Mouse (Mus musculus) hindbrain, postnatal 0 days (tissue): ENCODE data around the gene Flcn. TPM values are rescaled to one million over a fixed set of nuclear protein-coding genes. Genes with fewer than 3 reads are reported as not detected.
"Not testable (repeated sequence)": the region's sequence is repeated elsewhere in the genome, so short reads cannot be mapped to it uniquely, and the experiment has no call there.

ENCODE experiments used
- ATAC-seq: fragments of 200-750 bp; cut with Nextera tagmentation; 2 replicates; pipeline ENCODE4 v1.8.0; 2017; ENCODE audit warnings: mild to moderate bottlenecking, moderate TSS enrichment, moderate library complexity
- DNase-seq: peaks from one replicate; pipeline ENCODE4 v3.0.0-alpha.2; 2015; ENCODE audit warnings: low spot score
- H3K27ac ChIP-seq: fragments of 300-500 bp; sonication (generic); 2 replicates; pipeline ENCODE4 v1.5.1; 2014; ENCODE audit warnings: mild to moderate bottlenecking
- H3K27me3 ChIP-seq: fragments of 300-500 bp; sonication (generic); 2 replicates; pipeline ENCODE4 v1.6.1; 2014; ENCODE audit warnings: low read length, mixed read lengths; ENCODE audit not compliant: insufficient read depth
- H3K36me3 ChIP-seq: fragments of 300-500 bp; sonication (generic); 2 replicates; pipeline ENCODE4 v1.6.1; 2014; ENCODE audit warnings: low read length, mixed read lengths; ENCODE audit not compliant: insufficient read depth
- H3K4me1 ChIP-seq: fragments of 300-500 bp; sonication (generic); 2 replicates; pipeline ENCODE4 v1.6.1; 2014; ENCODE audit warnings: antibody characterized with exemption, low read length, mixed read lengths; ENCODE audit not compliant: insufficient read depth
- H3K4me2 ChIP-seq: fragments of 300-500 bp; sonication (generic); 2 replicates; pipeline ENCODE4 v1.6.1; 2014; ENCODE audit warnings: low read depth, mild to moderate bottlenecking, low read length, moderate library complexity, mixed read lengths
- H3K4me3 ChIP-seq: fragments of 300-500 bp; sonication (generic); 2 replicates; pipeline ENCODE4 v1.5.1; 2014; ENCODE audit warnings: low read length
- H3K9ac ChIP-seq: fragments of 300-500 bp; sonication (generic); replicated peaks from 2 replicates; pipeline ENCODE4 v1.6.1; 2014; ENCODE audit warnings: mild to moderate bottlenecking, low read length, moderate library complexity, mixed read lengths
- H3K9me3 ChIP-seq: fragments of 300-500 bp; sonication (generic); 2 replicates; pipeline ENCODE4 v1.6.1; 2016; ENCODE audit warnings: low read length, mixed read lengths
- CTCF ChIP-seq: IDR thresholded peaks from 2 replicates; pipeline ENCODE4 v1.5.1; 2016; ENCODE audit warnings: antibody characterized with exemption, control low read depth, low read depth
- WGBS: fragments of 180-500 bp; shearing (Covaris S2); extraction: QIAGEN DNeasy Blood & Tissue Kit; methylation state at CpG from one replicate; pipeline ENCODE4 v1.1.7; 2014; 5-methylcytosine and 5-hydroxymethylcytosine counted together
- polyA plus RNA-seq: library from polyadenylated mRNA; unstranded; fragments of >200 nt; fragmentation: Nextera tagmentation; extraction: Ambion mirVana; gene quantifications from 2 replicates; pipeline ENCODE4 v1.2.1, GENCODE M21; 2015
- total RNA-seq: library from RNA; depleted of rRNA; stranded (reverse); fragments of >200 nt; gene quantifications from 2 replicates; pipeline ENCODE4 v1.2.3, GENCODE M21; 2014

Flcn gene
- total and polyA plus RNA-seq, 2 experiments from 2014 or later = 28.4 to 42.8 TPM

GRCm38 (mm10) chr11:59839008-59839458, 29.2 kb upstream of the Flcn start, which contains the start of gene Nt5m:
Nt5m (plus strand) TSS chr11:59839447.
- Histone ChIP-seq H3K36me3 (peaks cover under 1% of the 10 kb centered on the region), H3K9ac (peak within 1 kb of the TSS; percentile 96), H3K4me1 (peaks cover 15% of the 10 kb centered on the region), H3K27me3 (no peaks in the 10 kb centered on the region), H3K9me3 (no peaks in the 10 kb centered on the region), H3K4me2 (peak within 1 kb of the TSS; percentile 59), H3K4me3 (peak within 1 kb of the TSS; percentile 99), H3K27ac (peak within 1 kb of the TSS; percentile 99)
- DNase-seq = peak; percentile 97
- ATAC-seq = peak; percentile 97
- no peak for TF ChIP-seq CTCF
- under 1% methylated on average over 24 of the region's 24 CpGs for WGBS

DNA sequence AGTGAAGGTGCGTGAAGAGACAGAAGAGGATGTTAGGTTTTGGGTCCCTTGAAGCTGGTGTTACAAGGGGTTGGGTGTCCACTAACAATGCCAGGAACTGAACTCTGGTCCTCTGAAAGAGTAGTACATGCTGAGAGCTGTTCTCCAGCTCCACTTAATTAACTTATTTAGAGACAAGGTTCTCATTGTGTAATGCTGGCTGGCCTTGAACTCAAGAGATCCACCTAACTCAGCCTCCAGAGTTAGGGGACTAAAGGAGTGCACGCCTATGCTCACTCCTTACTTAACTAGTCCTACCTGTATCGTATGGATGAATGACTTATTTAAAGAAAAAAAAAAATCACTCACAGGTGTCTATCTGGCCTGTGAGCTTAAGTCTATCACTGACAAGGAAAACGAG, 28.6 kb upstream of the Flcn start:
- peak overlapping the region; percentile 59 for H3K4me2 ChIP-seq
- H3K27me3 ChIP-seq = no peaks in the 10 kb centered on the region
- ATAC-seq (no peak), DNase-seq (no peak)
- 69% methylated on average over 4 of the region's 4 CpGs for WGBS
- peaks cover 3% of the 10 kb centered on the region for H3K36me3 ChIP-seq
- peaks cover 15% of the 10 kb centered on the region for H3K4me1 ChIP-seq
- H3K27ac ChIP-seq = no peak overlapping the region
- H3K9ac ChIP-seq = peak overlapping the region; percentile 96
- TF ChIP-seq CTCF = no peak
- H3K4me3 ChIP-seq = peak overlapping the region; percentile 99
- H3K9me3 ChIP-seq = no peaks in the 10 kb centered on the region

- ATAC-seq, H3K9me3 ChIP-seq, H3K36me3 ChIP-seq, DNase-seq, H3K27ac ChIP-seq, H3K27me3 ChIP-seq, H3K4me3 ChIP-seq, H3K9ac ChIP-seq: not testable (repeated sequence)
- WGBS = no CpG with 5 or more reads among the region's 1 CpGs
- Histone ChIP-seq H3K4me2 (peak overlapping the region; percentile 59; the same call in 1 of the 2 replicates), H3K4me1 (peaks cover 15% of the 10 kb centered on the region)
These were observed 28.0 kb upstream of the Flcn start for GRCm38 (mm10) chr11:59837789-59838188.

DNA sequence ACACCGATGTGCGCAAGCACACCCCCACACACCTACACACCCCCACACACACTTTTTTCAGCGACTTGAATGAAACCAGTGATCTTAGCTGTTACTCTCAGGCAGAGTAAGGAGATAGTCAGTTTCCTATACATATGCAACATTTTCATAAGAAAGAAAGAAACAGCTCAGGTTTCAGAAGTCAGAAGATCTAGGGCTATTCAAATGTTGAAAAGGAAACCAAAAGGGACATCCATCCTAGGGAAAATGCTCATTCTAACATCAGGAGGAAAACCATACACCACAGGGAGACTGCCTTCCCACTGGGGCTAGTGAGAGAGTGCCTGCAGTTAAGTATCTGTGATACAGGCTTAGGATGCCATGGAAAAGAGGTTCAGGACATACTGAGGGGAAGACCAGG, 11.8 kb upstream of the Flcn start:
- DNase-seq (no peak), ATAC-seq (no peak)
- no peaks in the 10 kb centered on the region for H3K4me1 ChIP-seq
- no peak overlapping the region for H3K9ac ChIP-seq
- peaks cover 82% of the 10 kb centered on the region for H3K36me3 ChIP-seq
- H3K27me3 ChIP-seq = no peaks in the 10 kb centered on the region
- no peak for TF ChIP-seq CTCF
- WGBS = 90% methylated on average over 3 of the region's 3 CpGs
- no peak overlapping the region for H3K27ac ChIP-seq
- H3K4me3 ChIP-seq = no peak overlapping the region
- no peak overlapping the region for H3K4me2 ChIP-seq
- H3K9me3 ChIP-seq = no peaks in the 10 kb centered on the region

DNA sequence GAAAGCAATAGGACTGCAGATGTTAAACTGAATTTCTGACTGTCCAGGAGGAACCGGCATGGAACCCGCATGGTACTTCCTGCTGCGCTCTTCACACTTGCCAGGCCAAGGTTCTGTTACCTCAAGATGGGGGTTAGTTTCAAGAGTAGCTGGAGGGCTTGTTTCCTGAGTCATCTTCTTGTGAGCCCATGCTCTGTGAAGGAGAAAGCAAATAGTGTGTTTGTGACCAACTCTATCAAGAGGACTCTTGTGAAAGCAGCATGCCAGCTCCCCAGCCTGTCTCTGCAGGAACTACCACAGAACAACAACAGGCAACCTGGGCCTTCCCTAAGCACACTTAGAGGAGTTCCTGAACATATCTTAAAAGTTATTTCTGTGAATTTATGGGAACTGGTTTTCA, 8.1 kb upstream of the Flcn start:
- Histone ChIP-seq H3K27me3 (no peaks in the 10 kb centered on the region), H3K9ac (no peak overlapping the region), H3K4me1 (no peaks in the 10 kb centered on the region), H3K9me3 (no peaks in the 10 kb centered on the region), H3K4me2 (no peak overlapping the region), H3K4me3 (no peak overlapping the region), H3K27ac (no peak overlapping the region), H3K36me3 (peaks cover 51% of the 10 kb centered on the region)
- WGBS = 94% methylated on average over 3 of the region's 3 CpGs
- TF ChIP-seq CTCF = no peak
- DNase-seq (no peak), ATAC-seq (no peak)

DNA sequence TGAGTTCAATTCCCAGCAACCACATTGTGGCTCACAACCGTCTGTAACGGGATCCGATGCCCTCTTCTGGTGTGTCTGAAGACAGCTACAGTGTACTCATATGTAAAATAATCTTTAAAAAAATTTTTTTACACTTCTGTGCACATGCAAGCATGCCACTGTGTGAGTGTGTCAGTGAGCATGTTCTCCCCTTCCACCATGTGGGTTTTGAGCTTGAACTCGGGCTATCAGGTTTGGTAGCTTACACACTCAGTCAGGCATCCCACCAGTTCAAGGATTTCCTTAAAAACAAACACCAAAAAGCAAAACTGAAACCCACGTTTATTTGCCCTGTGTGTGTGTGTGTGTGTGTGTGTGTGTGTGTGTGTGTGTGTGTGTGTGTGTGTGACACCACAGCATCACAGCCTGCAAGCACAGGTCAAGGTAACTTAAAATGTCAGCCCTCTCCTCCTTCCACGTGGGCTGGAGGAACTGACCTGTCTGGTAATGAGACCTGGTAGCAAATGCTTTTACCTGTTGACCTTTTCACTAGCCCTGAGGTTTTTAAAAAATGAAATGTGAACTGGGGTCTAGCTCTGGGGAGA, 5.8 kb upstream of the Flcn start:
- WGBS = 87% methylated on average over 6 of the region's 6 CpGs
- no peak overlapping the region for H3K9ac ChIP-seq
- no peaks in the 10 kb centered on the region for H3K9me3 ChIP-seq

GRCm38 (mm10) chr11:59814936-59815335, 5.1 kb upstream of the Flcn start:
- ATAC-seq (no peak), DNase-seq (no peak)
- Histone ChIP-seq H3K9me3 (no peaks in the 10 kb centered on the region), H3K4me2 (no peak overlapping the region), H3K36me3 (peaks cover 30% of the 10 kb centered on the region), H3K27me3 (no peaks in the 10 kb centered on the region), H3K4me1 (no peaks in the 10 kb centered on the region), H3K9ac (no peak overlapping the region), H3K27ac (no peak overlapping the region), H3K4me3 (no peak overlapping the region)
- no peak for TF ChIP-seq CTCF
- WGBS = 91% methylated on average over 6 of the region's 6 CpGs

More for the DNA sequence above, 5.8 kb upstream of the Flcn start:
- H3K27ac ChIP-seq = no peak overlapping the region
- ATAC-seq (no peak), DNase-seq (no peak)
- TF ChIP-seq CTCF = no peak
- H3K4me3 ChIP-seq = no peak overlapping the region
- no peak overlapping the region for H3K4me2 ChIP-seq
- no peaks in the 10 kb centered on the region for H3K4me1 ChIP-seq
- H3K36me3 ChIP-seq = peaks cover 35% of the 10 kb centered on the region
- no peaks in the 10 kb centered on the region for H3K27me3 ChIP-seq
